In genomic region chr1:185534129-185534528, GRCm38 (mm10) we compare ENCODE assay signal across 19 mouse cellular contexts.
"Had no signal": no experiment of that assay in that cellular context is flagged by ENCODE, and none has a peak within 500 bp of the region (broad histone marks: within the 10 kb centered on the region; RNA-seq: fewer than 3 reads in every experiment).

No protein-coding gene starts in this region.

- H3K4me1 ChIP-seq: liver, embryonic 15.5 days; lung, embryonic 15.5 days; midbrain, embryonic 10.5 days; midbrain, embryonic 13.5 days had no signal

- ATAC-seq: intestine, embryonic 16.5 days; liver, embryonic 12.5 days; midbrain, embryonic 13.5 days; midbrain, embryonic 16.5 days had no signal

- H3K27me3 ChIP-seq: liver, embryonic 12.5 days; liver, embryonic 15.5 days; lung, embryonic 15.5 days; megakaryocyte, embryonic 14.5 days; midbrain, embryonic 13.5 days; neural tube, embryonic 13.5 days had no signal

- H3K9me3 ChIP-seq: liver, embryonic 12.5 days; liver, embryonic 15.5 days; lung, embryonic 15.5 days; midbrain, embryonic 10.5 days; midbrain, embryonic 13.5 days; neural tube, embryonic 13.5 days had no signal

- H3K4me2 ChIP-seq: liver, embryonic 12.5 days; liver, embryonic 15.5 days; lung, embryonic 15.5 days; midbrain, embryonic 13.5 days; neural tube, embryonic 13.5 days had no signal

- H3K4me3 ChIP-seq: liver, embryonic 12.5 days; liver, embryonic 15.5 days; lung, embryonic 15.5 days; megakaryocyte, embryonic 14.5 days; midbrain, embryonic 10.5 days; midbrain, embryonic 13.5 days; myocyte; neural tube, embryonic 13.5 days had no signal

- H3K9ac ChIP-seq: liver, embryonic 12.5 days; liver, embryonic 15.5 days; lung, embryonic 15.5 days; midbrain, embryonic 13.5 days; neural tube, embryonic 13.5 days had no signal

- H3K36me3 ChIP-seq: liver, embryonic 12.5 days; liver, embryonic 15.5 days; lung, embryonic 15.5 days; midbrain, embryonic 10.5 days; midbrain, embryonic 13.5 days; neural tube, embryonic 13.5 days had no signal

- DNase-seq: kidney, adult 8-10 months; kidney, postnatal 14 days; kidney, postnatal 4 days; layer of hippocampus, adult 9-11 months; liver; lung, adult 18-20 months; lung, postnatal 10 days; lung, postnatal 36 days; thymus, postnatal 36 days had no signal

- H3K27ac ChIP-seq: liver, embryonic 12.5 days; liver, embryonic 15.5 days; lung, embryonic 15.5 days; midbrain, embryonic 10.5 days; midbrain, embryonic 13.5 days; neural tube, embryonic 13.5 days had no signal
